Mouse (Mus musculus) liver, embryonic 14.5 days (tissue): ENCODE data around the gene Commd1.

Experiments used
- CTCF ChIP-seq: IDR thresholded peaks from 2 replicates; pipeline ENCODE4 v1.5.1; 2016; ENCODE audit warnings: antibody characterized with exemption, low read depth, control low read depth
- EP300 ChIP-seq: IDR thresholded peaks from 2 replicates; pipeline ENCODE4 v1.6.1; 2016; ENCODE audit warnings: antibody characterized with exemption, low read depth

- TF ChIP-seq CTCF, result no peak
- no peak for TF ChIP-seq EP300
Observed at GRCm38 (mm10) chr11:22919336-22919735, 62.8 kb downstream of the Commd1 start.
